Mouse (Mus musculus): ENCODE results near the gene Atic.

Gene Atic

DNA sequence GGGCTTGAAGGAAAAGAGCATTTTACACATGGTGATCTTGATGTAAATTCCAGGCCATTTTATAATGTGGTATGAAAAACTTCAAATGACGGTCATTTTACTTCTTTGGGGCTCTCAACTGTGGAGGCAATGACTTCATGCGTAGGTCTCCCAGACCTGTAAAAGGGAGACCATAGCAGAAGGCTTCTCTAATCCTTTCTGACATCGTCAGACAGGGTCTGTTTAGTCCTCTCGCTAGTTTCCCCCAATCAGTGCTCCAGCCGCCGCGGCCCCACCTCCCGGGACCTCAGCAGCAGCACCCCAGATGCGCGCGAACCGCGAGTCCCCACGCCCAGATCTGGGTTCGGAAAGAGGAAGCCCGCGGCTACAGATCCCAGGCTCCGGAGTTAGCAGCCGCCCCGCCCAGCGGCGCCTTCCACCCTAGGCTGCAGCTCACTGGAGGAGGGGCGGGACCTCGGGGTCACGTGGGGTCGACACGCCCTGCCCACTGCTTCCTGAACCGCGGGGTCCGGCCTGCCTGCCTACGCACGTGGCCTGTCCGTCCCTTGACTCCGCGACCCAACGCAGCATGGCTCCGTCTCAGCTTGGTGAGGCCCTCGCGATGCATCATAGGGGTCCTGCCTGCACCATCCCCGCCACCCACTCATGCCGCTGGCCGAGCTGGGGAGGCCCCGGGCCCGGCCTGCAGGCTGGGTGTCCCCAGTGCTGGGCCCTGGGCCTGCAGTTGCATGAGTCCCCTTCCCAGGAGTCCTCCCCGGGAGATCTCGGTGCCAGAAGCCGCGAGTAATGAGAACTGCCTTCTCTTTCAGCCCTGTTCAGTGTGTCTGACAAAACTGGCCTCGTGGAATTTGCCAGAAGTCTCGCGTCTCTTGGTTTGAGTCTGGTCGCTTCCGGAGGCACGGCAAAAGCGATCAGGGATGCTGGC is at the start of gene Atic:
Gene Atic, plus strand, starts transcription at position 463 of the 925 bp plus-strand sequence.
- Histone ChIP-seq H3K36me3 (ENCODE audit: control insufficient read depth, insufficient read depth, low read length, poor library complexity, severe bottlenecking) (peaks cover 2% of the 10 kb centered on the region; the same call in 1 of the 2 replicates), H3K27me3 (ENCODE audit: control insufficient read depth, insufficient read depth, low read length, poor library complexity, severe bottlenecking) (no peaks in the 10 kb centered on the region)
- DNase-seq (ENCODE audit: low read depth, low spot score) = peak; percentile 95

DNA sequence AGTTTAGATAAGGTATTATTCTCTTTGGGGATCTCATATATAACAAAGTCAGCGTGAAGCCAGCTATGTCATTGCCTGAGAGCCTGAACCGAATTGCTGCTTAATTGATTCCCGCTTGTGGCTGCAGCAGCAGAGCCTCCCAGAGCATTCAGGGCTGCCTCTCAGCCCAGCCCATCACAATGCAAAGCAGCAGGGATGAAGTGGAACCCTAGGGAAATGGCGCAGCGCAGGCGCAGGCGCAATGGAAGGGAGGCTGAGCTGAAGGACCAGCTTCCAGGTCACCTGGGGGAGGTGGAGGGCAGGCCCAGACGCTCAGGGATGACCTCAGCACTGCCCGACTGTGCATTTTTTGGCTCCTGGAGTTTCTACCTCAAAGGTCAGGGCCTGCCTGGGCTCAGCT is 49.7 kb upstream of the Atic start:
- H3K27me3 ChIP-seq (ENCODE audit: control insufficient read depth, insufficient read depth, low read length, poor library complexity, severe bottlenecking) = no peaks in the 10 kb centered on the region
- no peak for DNase-seq (ENCODE audit: low read depth, low spot score)
- no peaks in the 10 kb centered on the region for H3K36me3 ChIP-seq (ENCODE audit: control insufficient read depth, insufficient read depth, low read length, poor library complexity, severe bottlenecking)

DNA sequence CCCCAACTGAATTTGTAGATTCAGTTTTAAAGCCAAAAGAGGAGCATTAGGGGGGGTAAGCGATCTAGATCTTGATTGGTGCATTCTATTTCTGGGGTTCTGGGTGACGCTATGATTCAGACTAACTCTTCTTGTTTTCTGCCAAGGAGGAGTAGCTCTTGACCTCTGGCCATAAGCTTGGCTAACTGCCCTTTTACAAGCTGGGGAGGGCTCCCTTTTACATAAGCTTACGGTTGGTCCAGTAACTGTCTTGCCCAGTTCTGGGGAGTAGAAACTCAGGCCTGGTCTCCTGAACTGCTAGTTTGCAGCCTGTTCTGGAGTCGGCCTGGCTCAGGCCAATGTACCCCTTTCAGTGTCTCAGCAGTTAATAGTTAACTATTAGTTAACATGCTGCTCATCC is 41.9 kb upstream of the Atic start:
- no peaks in the 10 kb centered on the region for H3K27me3 ChIP-seq (ENCODE audit: control insufficient read depth, insufficient read depth, low read length, poor library complexity, severe bottlenecking)
- H3K36me3 ChIP-seq (ENCODE audit: control insufficient read depth, insufficient read depth, low read length, poor library complexity, severe bottlenecking) = no peaks in the 10 kb centered on the region
- no peak for DNase-seq (ENCODE audit: low read depth, low spot score)

DNA sequence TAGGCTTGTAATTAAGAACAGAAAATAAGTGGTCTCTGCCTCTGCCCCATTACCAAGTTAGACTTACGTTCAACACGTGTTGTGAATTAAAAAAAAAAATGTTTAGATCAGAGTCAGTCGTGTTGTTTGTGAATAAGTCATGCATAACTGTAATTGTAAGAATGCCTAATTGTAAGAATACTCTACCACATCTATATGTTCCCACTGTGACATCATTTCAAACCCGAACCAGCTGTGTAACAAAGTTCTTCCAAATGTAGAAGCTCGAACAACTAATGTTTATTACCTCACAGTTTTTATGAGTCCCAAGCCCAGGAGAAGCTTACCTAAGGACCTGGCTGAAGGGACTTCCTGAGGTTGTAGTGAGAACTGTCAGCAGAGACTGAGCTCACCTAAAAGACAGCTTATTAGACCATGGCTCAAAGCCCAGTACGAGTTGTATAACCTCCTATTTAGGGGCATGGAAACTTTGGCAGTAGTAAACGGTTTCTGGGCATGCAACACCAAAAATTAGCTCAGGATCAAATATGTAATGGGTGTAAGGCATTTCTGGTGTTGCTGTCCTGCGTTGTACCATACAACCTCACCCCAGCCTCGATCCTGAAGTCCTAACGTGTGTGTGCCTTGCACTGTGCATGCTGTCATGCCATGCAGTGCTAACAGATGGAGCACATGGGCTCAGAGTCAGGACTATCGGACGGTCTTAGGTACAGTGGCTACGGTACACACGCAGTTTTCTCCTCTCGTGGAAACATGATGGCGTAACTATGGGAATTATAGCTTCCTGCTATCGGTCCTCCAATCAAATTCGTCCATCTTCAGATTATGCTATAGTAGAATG is 27.9 kb upstream of the Atic start:
- DNase-seq (ENCODE audit: low read depth, low spot score) = no peak
- H3K27me3 ChIP-seq (ENCODE audit: control insufficient read depth, insufficient read depth, low read length, poor library complexity, severe bottlenecking) = no peaks in the 10 kb centered on the region
- no peaks in the 10 kb centered on the region for H3K36me3 ChIP-seq (ENCODE audit: control insufficient read depth, insufficient read depth, low read length, poor library complexity, severe bottlenecking)

DNA sequence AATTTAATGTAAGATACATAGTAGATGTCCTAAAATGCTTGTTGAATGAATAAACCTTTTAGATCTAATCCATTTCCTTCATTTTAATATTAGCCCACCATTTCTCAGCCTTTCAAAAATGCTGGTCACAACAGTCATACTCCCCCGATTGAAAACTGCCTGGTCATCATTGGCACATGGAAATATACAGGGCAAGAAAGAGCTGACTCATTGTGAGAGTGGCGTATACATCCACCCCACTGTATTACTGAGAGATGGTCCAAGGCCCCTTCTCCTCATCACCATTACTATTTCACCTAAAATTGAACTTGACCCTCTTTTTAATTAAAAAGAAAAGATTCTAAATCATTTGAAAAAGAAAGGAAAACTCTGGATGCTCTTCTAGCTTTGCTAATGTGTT is 26.2 kb upstream of the Atic start:
- no peak for DNase-seq (ENCODE audit: low read depth, low spot score)
- H3K27me3 ChIP-seq (ENCODE audit: control insufficient read depth, insufficient read depth, low read length, poor library complexity, severe bottlenecking) = no peaks in the 10 kb centered on the region
- no peaks in the 10 kb centered on the region for H3K36me3 ChIP-seq (ENCODE audit: control insufficient read depth, insufficient read depth, low read length, poor library complexity, severe bottlenecking)

DNA sequence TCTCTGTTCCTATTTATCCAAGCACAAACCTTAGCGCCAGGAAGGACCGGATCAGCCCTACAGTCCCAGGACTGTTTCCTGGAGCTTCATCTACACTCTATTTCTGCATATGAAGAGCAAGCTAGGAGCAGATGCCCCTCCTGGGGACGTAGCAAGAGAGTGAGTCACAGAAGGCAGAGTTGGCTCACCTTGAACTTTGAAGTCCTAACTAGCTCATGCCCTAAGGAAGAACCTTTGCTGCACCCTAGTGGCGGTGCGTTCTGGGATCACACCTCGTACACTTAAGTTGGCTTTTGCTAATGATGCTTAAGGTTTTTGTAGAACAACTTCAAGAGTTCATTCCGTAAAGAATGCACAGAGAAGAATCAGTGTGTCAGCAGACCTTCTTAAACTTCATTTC is 25.3 kb upstream of the Atic start:
- Histone ChIP-seq H3K27me3 (ENCODE audit: control insufficient read depth, insufficient read depth, low read length, poor library complexity, severe bottlenecking) (no peaks in the 10 kb centered on the region), H3K36me3 (ENCODE audit: control insufficient read depth, insufficient read depth, low read length, poor library complexity, severe bottlenecking) (no peaks in the 10 kb centered on the region)
- DNase-seq (ENCODE audit: low read depth, low spot score) = peak; percentile 36

DNA sequence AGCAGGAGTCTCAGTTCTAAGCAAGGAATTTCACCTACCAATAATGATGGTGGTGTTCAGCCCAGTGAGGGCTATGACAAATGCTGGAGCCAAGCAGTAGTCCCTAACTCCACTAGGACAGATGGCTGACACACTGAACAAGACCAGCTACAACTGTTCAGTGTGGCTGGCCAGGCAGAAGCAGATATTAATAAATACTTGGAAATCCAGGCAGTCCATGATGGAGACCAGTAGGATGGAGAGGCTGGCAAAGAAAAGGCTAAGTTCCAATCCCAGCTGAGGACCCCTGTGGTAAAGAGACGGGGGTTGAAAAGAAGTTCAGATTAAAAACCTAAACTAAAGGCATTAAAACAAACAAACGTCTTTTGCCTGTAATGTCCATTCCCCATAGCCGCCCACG is 17.3 kb upstream of the Atic start:
- no peaks in the 10 kb centered on the region; the same call in 1 of the 2 replicates for H3K27me3 ChIP-seq (ENCODE audit: control insufficient read depth, insufficient read depth, low read length, poor library complexity, severe bottlenecking)

DNA sequence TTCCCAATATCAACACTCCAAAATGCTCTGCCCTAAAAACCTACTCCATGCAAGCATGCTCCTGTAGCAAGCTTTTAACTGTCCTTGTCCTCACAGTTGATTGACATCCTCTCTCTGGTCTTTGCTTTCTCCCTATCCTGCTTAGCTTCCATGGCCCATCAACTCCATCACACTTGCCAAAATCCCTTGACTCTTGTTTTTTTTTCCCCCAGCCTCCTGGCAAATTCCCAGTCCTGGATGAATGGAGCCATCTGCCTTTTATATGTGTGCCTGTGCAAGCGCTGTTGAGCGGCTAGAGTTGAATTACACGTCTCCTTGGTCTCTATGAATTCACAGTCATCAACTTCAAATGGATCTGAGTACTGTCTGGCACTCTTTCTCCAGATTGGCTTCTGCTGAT is 16.5 kb upstream of the Atic start:
- H3K36me3 ChIP-seq (ENCODE audit: control insufficient read depth, insufficient read depth, low read length, poor library complexity, severe bottlenecking) = no peaks in the 10 kb centered on the region
- H3K27me3 ChIP-seq (ENCODE audit: control insufficient read depth, insufficient read depth, low read length, poor library complexity, severe bottlenecking) = no peaks in the 10 kb centered on the region; the same call in 1 of the 2 replicates
- DNase-seq (ENCODE audit: low read depth, low spot score) = no peak

More for the DNA sequence above, 17.3 kb upstream of the Atic start:
- no peaks in the 10 kb centered on the region for H3K36me3 ChIP-seq (ENCODE audit: control insufficient read depth, insufficient read depth, low read length, poor library complexity, severe bottlenecking)
- DNase-seq (ENCODE audit: low read depth, low spot score) = no peak

DNA sequence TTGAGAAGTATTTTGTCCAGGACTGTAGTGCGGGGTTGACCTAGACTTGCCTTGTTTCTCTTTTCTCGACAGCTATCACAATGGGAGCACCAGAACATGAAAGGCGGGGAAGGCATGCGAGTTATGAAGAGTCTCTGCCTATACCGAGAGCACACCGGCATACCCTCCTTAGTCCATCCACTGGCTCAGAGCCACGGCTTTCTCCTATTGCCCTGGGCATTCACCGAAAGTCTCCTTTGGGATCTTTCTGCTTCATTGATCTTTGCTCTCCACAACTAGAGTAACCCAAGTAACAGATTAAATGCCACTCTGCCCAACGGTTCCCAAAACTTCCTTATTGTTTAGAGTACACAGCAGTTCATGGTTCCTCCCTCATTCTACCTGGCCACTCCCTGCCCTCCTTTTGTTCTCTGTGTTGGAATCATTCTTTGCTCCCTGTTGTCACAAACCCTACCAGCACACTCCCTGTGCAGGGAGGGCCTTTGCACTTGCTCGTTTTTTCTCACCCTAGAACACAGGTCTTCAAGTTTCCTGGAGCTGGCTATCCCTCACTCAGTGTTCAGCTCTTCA is 6.2 kb upstream of the Atic start:
- no peaks in the 10 kb centered on the region; the same call in 1 of the 2 replicates for H3K27me3 ChIP-seq (ENCODE audit: control insufficient read depth, insufficient read depth, low read length, poor library complexity, severe bottlenecking)
- H3K36me3 ChIP-seq (ENCODE audit: control insufficient read depth, insufficient read depth, low read length, poor library complexity, severe bottlenecking) = no peaks in the 10 kb centered on the region
- no peak for DNase-seq (ENCODE audit: low read depth, low spot score)

DNA sequence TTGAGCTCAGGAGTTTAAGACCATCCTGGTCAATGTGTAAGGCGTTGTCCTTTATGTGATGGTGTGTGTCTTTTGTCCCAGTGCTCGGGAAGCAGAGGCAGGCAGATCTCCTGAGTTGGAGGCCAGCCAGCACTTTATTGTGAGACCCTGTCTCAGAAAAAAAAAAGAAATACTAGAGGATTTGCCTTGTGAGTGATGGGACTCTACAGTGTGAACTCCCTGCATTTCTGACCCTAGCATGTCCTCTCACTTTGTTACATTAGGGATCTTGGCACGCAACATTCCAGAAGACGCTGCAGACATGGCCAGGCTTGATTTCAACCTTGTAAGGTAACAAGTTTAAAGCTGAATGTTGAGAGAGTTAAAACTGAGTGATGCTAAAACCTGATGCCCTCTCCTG is 3.7 kb downstream of the Atic start:
- H3K36me3 ChIP-seq (ENCODE audit: control insufficient read depth, insufficient read depth, low read length, poor library complexity, severe bottlenecking) = peaks cover 19% of the 10 kb centered on the region
- no peak for DNase-seq (ENCODE audit: low read depth, low spot score)
- H3K27me3 ChIP-seq (ENCODE audit: control insufficient read depth, insufficient read depth, low read length, poor library complexity, severe bottlenecking) = no peaks in the 10 kb centered on the region

DNA sequence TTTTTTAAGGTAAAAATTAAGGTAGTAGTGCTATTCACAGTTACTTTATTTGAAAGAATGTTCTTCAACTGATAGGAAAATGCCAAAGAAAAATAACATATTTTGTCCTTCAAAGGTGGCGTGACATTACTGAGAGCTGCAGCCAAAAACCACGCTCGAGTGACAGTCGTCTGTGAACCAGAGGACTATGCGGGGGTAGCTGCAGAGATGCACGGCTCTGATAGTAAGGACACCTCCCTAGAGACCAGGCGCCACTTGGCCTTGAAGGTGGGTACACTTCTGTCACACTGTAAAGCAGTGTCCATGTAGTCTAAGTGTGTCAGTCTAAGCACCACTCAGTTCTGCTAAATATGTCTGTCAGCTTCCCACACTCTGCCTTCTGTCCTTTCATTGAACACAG is 7.3 kb downstream of the Atic start:
- H3K36me3 ChIP-seq (ENCODE audit: control insufficient read depth, insufficient read depth, low read length, poor library complexity, severe bottlenecking) = peaks cover 18% of the 10 kb centered on the region
- no peak for DNase-seq (ENCODE audit: low read depth, low spot score)
- H3K27me3 ChIP-seq (ENCODE audit: control insufficient read depth, insufficient read depth, low read length, poor library complexity, severe bottlenecking) = no peaks in the 10 kb centered on the region

DNA sequence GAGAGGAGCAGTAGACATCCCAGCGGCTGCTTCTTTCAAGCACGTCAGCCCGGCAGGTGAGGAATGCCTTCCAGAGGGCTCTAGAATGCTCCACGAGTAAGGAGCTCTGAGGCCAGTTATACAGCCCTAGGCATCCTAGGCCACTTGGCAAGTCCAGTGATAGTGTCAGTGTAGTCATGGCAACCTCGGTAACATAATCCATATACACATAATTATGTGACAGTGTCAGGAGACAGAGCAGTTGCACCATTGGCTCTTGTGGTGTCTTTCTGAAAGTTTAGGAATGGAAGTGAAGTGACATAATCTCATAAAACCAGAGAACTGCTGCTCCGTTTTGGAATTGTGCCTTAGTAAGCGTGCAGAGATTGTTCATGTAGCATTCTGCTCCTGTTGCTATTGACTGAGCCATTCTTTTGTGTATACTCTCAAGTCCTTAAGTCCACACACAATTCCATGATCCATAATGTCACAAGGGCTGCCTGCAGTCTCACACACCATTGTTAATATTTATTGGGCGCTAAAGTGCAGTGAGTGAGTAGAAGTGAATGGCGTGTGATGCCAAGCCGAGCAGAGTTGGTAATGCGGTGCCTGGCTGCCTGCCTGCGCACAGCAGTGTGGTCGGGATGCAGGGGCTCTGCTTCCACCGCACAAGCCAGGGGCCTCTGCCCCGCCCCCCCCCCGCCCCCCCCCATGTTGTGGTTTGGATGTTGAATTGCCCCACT is 11.1 kb downstream of the Atic start:
- Histone ChIP-seq H3K27me3 (ENCODE audit: control insufficient read depth, insufficient read depth, low read length, poor library complexity, severe bottlenecking) (no peaks in the 10 kb centered on the region), H3K36me3 (ENCODE audit: control insufficient read depth, insufficient read depth, low read length, poor library complexity, severe bottlenecking) (peaks cover 22% of the 10 kb centered on the region)
- no peak for DNase-seq (ENCODE audit: low read depth, low spot score)

DNA sequence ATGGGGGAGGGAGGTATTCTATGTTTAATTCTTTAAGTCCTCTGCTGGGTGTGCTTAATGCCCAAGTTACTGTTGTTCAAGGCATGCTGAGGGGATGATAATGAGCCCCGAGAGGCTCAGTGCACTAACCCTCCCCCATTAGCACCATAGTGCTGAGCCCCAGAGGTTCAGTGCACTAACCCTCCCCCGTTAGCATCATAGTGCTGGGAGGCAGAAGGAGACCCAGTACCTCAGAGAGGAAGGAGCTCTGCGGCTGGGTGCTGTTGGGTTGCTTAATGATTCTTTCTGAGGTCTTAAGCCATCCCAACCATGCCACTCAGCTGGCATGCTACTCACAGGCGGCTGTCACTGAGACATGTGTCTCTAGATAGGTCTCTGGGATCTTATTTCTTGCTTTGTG is 13.2 kb downstream of the Atic start:
- DNase-seq (ENCODE audit: low read depth, low spot score) = no peak
- H3K27me3 ChIP-seq (ENCODE audit: control insufficient read depth, insufficient read depth, low read length, poor library complexity, severe bottlenecking) = no peaks in the 10 kb centered on the region
- H3K36me3 ChIP-seq (ENCODE audit: control insufficient read depth, insufficient read depth, low read length, poor library complexity, severe bottlenecking) = peaks cover 16% of the 10 kb centered on the region

DNA sequence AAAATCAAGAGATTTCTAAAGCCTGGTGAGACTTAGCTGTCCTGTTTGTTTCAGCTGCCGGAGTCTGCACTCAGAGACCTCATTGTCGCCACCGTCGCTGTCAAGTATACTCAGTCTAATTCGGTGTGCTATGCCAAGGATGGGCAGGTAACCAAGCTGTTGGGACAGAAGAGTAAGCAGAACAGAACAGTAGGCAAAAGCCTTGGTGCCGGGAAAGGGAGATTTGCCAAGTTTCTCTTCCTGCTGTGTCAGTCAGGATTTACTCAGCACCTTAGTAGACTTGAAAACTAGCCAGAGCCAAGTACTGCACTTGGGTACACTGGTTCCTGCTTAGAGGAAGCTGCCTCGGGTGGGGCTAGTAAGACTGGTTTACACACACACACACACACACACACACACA is 19.0 kb downstream of the Atic start:
- H3K36me3 ChIP-seq (ENCODE audit: control insufficient read depth, insufficient read depth, low read length, poor library complexity, severe bottlenecking) = peaks cover 24% of the 10 kb centered on the region
- H3K27me3 ChIP-seq (ENCODE audit: control insufficient read depth, insufficient read depth, low read length, poor library complexity, severe bottlenecking) = no peaks in the 10 kb centered on the region
- DNase-seq (ENCODE audit: low read depth, low spot score) = no peak

Data from splenic B cell, adult 2 months (primary cell).